9 mouse cellular contexts compared by ENCODE assay signal in genomic region chr2:113648167-113648566, GRCm38 (mm10).
DNase-seq lines count a peak whose midpoint lies in the region; ATAC-seq and TF ChIP-seq lines count a peak whose summit lies in the region.
"Had no signal": no experiment of that assay in that cellular context is flagged by ENCODE, and none has a peak within 500 bp of the region (broad histone marks: within the 10 kb centered on the region; RNA-seq: fewer than 3 reads in every experiment).

No protein-coding gene starts in this region.

- H3K4me2 ChIP-seq in heart, embryonic 15.5 days: no peak overlapping the region
- H3K4me2 ChIP-seq in stomach, embryonic 14.5 days (replicated peaks; ENCODE audit: low read depth, low read length): no peak overlapping the region
- H3K4me2 ChIP-seq: limb, embryonic 15.5 days had no signal

- DNase-seq in gastrocnemius, adult 18-20 months (ENCODE audit: low spot score): peak; percentile 31
- no peak for DNase-seq in gastrocnemius, postnatal 25 days
- DNase-seq in Patski (ENCODE audit: low read depth, low spot score): no peak
- DNase-seq in cerebellum, postnatal 25 days: peak; percentile 45 to 66
- DNase-seq in kidney, postnatal 36 days: peak; percentile 46 to 72
- peak; percentile 57 for DNase-seq in lung, postnatal 25 days (ENCODE audit: low spot score)

- H3K9ac ChIP-seq in heart, embryonic 15.5 days: no peak overlapping the region
- H3K9ac ChIP-seq in stomach, embryonic 14.5 days (replicated peaks; ENCODE audit: low read depth, low read length): no peak overlapping the region
- H3K9ac ChIP-seq: limb, embryonic 15.5 days had no signal

- H3K36me3 ChIP-seq in heart, embryonic 15.5 days: no peaks in the 10 kb centered on the region
- no peaks in the 10 kb centered on the region for H3K36me3 ChIP-seq in stomach, embryonic 14.5 days (ENCODE audit: control insufficient read depth, insufficient read depth, low read length)
- H3K36me3 ChIP-seq: limb, embryonic 15.5 days had no signal

- no peaks in the 10 kb centered on the region for H3K27me3 ChIP-seq in Patski
- no peaks in the 10 kb centered on the region for H3K27me3 ChIP-seq in heart, embryonic 15.5 days
- no peaks in the 10 kb centered on the region for H3K27me3 ChIP-seq in stomach, embryonic 14.5 days (ENCODE audit: control insufficient read depth, insufficient read depth, low read length)
- H3K27me3 ChIP-seq: limb, embryonic 15.5 days had no signal

- H3K9me3 ChIP-seq in heart, embryonic 15.5 days (replicated peaks): no peaks in the 10 kb centered on the region
- H3K9me3 ChIP-seq in stomach, embryonic 14.5 days (ENCODE audit: control insufficient read depth, low read depth, low read length): no peaks in the 10 kb centered on the region
- H3K9me3 ChIP-seq: limb, embryonic 15.5 days had no signal

- POLR2A ChIA-PET in Patski (lab: Charles Lee): interaction anchor here (0.8 kb wide), 1 partner anchor 17 kb away, joined by 3 read pairs; no protein-coding TSS in a partner anchor

- H3K4me3 ChIP-seq in heart, embryonic 15.5 days: no peak overlapping the region
- H3K4me3 ChIP-seq in stomach, embryonic 14.5 days (ENCODE audit: low read depth, low read length): no peak overlapping the region
- H3K4me3 ChIP-seq: limb, embryonic 15.5 days had no signal

- in situ Hi-C loops in Patski (cut with MboI; ENCODE audit: low pct_unique_long_range_greater_than_20kb): no loop called here

- H3K27ac ChIP-seq in heart, embryonic 15.5 days: no peak overlapping the region
- H3K27ac ChIP-seq in stomach, embryonic 14.5 days (ENCODE audit: low read length): no peak overlapping the region
- H3K27ac ChIP-seq: limb, embryonic 15.5 days had no signal

- CTCF ChIA-PET in Patski (lab: Charles Lee): interaction anchor here (0.6 to 3.1 kb wide), 12 partner anchors 9 to 109 kb away, joined by 3 to 28 read pairs (median 3); no protein-coding TSS in a partner anchor

- H3K4me1 ChIP-seq in heart, embryonic 15.5 days (replicated peaks): no peaks in the 10 kb centered on the region
- no peaks in the 10 kb centered on the region for H3K4me1 ChIP-seq in stomach, embryonic 14.5 days (ENCODE audit: control insufficient read depth, insufficient read depth, low read length)
- H3K4me1 ChIP-seq: limb, embryonic 15.5 days had no signal

- peak; percentile 67 for TF ChIP-seq CTCF in Patski (IDR thresholded peaks at IDR 0.05)

- 17% methylated on average over 3 of the region's 3 CpGs for WGBS in heart, embryonic 15.5 days
- 27% methylated on average over 3 of the region's 3 CpGs for WGBS in stomach, embryonic 14.5 days

- ATAC-seq in Patski: peak; percentile 82
- ATAC-seq in heart, embryonic 15.5 days (replicated peaks; ENCODE audit: insufficient number of reproducible peaks, insufficient read depth, low FRiP score, low read depth): 0 out of 2 replicates have a peak, but pooled peaks have one; percentile 35
- ATAC-seq in stomach, embryonic 14.5 days (ENCODE audit: insufficient number of reproducible peaks, insufficient read depth, low FRiP score, low read depth): peak; percentile 56; the same call in 1 of the 2 replicates

Comparison
In these comparisons a context has a peak if more than half of its experiments do, and no peak if none do; other contexts are left out.
1. DNase-seq: peak in gastrocnemius, adult 18-20 months (single experiment), cerebellum, postnatal 25 days (2 of 2), kidney, postnatal 36 days (2 of 2) and lung, postnatal 25 days (single experiment); none in gastrocnemius, postnatal 25 days (single experiment) and Patski (single experiment).
2. Peak in every context shown above with its lines, with median percentiles within 50 percentile points of each other: ATAC-seq.